Mouse (Mus musculus) adrenal gland, adult 8-10 months (tissue): ENCODE measurements around the gene Tbx18. TPM values are rescaled to one million over a fixed set of nuclear protein-coding genes. Genes with fewer than 3 reads are reported as not detected.

Experiments
- DNase-seq: peaks from one replicate; pipeline ENCODE4 v3.0.0; 2022
- total RNA-seq, 4 experiments: library from RNA; stranded (reverse); gene quantifications; 2 replicates each; pipeline ENCODE4 v1.2.4; 2022

The Tbx18 gene
- total RNA-seq, 4 experiments from 2014 or later = 0.90 to 2.0 (median 1.1) TPM

GRCm38 (mm10) chr9:87710360-87710759 lies 20.7 kb downstream of the Tbx18 start:
- no peak for DNase-seq

- DNase-seq = peak; percentile 25
Measured at GRCm38 (mm10) chr9:87708151-87708550, 22.9 kb downstream of the Tbx18 start.

- DNase-seq = no peak
Measured at GRCm38 (mm10) chr9:87702267-87702666, 28.8 kb downstream of the Tbx18 start.

- DNase-seq = no peak
Measured at GRCm38 (mm10) chr9:87686981-87687380, 44.1 kb downstream of the Tbx18 start.

- no peak for DNase-seq
Measured at GRCm38 (mm10) chr9:87682247-87682646, 48.8 kb downstream of the Tbx18 start.
